Mouse (Mus musculus): ENCODE results near the gene Sncg. TPM values are rescaled to one million over a fixed set of nuclear protein-coding genes. Genes with fewer than 3 reads are reported as not detected.
A peak's percentile ranks its signal among the peaks of the same experiment; 100 is the strongest.
"Not testable (repeated sequence)": the region's sequence is repeated elsewhere in the genome, so short reads cannot be mapped to it uniquely, and the experiment has no call there.

Gene Sncg
- total RNA-seq, 4 experiments from 2014 or later, result 5.4 to 7.2 (median 6.0) TPM

DNA sequence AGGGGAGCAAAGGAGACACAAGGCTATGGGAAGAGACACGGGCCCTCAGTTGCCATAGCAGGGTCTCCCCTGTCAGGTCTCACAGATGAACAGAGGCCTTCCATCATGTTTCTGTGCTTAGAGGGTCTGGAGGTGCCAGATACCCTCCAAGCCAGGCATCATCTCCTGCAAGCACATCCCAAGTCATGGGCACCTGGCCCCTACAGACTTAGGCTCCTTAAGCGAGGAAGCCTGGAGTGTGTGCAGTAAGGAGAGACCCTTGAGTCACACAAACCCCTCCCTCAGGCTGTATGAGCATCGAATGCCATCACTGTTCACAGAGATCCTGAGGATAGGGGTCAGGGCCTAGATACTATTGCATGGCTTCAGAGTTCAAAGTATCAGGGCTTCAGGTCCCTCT, 3.7 kb downstream of the Sncg start:
- DNase-seq (ENCODE audit: low spot score in 2 of 2), result no peak

DNA sequence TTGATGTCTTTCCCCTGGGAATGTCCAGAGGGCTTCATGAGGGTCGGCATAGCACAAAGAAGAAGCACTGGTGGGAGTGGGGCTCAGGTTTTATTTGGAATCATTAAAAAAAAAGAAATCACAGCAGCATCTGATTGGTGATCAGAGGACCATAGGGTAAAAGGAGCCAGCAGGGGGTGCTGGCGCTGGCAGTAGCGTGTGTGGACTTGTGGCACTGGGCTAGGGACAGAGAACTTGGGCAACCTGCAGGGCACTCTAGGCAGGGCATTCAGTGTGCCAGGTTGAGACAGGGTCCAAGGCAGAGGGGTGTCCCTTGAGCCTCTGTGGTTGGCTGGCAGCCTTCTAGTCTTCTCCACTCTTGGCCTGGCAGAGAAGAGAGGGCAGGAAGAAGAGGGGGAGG, 4.4 kb downstream of the Sncg start:
- no peak for DNase-seq (ENCODE audit: low spot score in 2 of 2)

DNA sequence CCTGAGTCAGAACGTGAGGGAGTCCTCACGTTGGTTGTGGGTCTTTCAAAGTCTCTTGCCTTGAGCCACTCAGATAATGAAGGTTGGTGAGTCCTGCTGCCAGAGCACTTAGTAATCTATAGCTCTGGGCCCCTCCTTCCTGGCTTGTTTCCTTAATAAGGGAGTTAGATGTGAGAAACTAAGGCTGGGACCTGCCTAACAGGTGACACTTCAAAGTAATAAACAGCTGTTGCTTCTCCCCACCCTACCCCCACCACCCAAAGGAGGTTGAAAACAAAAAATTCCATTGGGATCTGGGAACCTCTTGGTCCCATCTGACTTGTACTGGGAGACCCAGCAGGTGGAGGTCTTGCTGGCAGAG, 9.5 kb downstream of the Sncg start:
- no peak for DNase-seq (ENCODE audit: low spot score in 2 of 2)

DNA sequence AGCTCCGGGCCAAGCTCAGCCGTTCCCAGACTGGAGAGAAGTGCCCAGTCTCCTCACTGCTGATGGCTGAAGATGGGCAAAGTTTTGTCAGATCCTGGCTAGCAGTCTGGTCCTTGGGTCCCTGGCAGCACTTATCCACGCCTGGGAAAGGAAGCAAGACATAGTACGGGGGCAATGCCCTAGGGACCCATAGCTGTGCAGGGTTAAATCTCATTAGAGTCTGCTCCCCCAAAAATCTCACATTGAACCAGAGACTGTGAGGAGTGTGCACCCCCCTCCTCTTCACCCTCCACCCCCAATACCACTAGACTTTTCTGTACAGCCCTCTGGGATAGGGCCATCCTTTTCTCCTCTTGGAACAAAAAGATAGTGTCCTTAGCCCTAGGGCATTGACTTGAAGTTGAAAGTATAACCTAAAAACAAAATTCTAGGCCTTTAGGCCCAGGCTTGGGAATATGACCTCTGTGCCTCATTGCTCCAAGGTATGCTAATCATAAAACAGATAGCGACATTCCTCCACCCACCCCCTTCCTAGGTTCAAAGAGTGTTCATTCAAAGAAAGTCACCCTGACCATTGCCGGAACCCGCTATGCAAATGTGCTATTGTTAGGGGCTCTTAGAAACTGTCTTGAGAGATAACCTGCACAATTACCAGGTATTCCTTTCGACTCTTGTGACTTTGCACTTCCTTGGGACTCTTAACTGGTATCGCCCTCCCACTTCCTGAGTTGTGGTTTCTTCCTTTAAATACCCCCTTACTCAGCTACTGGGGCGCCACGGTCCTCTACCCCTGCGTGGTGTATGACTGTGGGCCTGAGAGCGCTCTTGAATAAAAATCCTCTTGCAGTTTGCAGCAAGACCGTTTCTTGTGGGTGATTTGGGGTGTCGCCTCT, 10.1 kb downstream of the Sncg start:
- not testable (repeated sequence) for DNase-seq (ENCODE audit: low spot score in 2 of 2)

DNA sequence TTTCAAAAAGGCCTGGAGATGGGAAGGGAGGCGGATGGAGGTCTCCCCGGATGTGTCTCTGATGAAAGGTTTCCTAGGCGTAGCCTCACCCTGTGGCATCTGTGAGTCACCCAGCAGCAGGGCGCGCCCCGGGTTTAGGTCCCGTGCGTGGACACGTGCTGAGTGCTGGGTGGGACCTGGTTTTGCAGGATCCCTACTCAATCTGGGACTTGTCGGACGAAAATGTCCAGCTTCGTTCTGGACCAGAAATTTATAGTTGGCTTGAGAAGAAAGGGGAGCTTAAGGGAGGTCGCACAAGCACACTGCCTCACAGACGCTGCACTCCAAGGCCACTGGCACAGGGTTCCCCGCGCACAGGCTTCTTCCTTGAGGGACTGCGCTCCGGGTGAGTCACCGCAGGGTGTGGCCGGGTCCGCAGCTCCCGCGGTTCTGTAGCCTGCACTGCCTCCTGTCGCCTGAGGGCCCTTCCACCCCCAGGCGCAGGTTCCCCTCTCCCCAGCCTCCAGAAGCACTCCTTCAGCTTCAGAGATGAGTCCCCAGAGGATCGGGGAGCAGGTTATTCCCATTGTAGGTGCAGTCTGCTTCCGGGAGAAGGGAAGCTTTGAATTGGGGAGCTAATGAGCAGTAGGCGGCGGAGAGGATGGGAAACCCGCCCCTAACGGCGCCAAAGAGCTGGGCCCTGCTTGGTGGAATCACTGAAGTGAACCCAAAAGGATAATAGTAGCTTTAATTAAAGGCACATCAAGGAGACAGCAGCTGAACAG, 10.9 kb downstream of the Sncg start:
- peak; percentile 40 to 53 for DNase-seq (ENCODE audit: low spot score in 2 of 2)

DNA sequence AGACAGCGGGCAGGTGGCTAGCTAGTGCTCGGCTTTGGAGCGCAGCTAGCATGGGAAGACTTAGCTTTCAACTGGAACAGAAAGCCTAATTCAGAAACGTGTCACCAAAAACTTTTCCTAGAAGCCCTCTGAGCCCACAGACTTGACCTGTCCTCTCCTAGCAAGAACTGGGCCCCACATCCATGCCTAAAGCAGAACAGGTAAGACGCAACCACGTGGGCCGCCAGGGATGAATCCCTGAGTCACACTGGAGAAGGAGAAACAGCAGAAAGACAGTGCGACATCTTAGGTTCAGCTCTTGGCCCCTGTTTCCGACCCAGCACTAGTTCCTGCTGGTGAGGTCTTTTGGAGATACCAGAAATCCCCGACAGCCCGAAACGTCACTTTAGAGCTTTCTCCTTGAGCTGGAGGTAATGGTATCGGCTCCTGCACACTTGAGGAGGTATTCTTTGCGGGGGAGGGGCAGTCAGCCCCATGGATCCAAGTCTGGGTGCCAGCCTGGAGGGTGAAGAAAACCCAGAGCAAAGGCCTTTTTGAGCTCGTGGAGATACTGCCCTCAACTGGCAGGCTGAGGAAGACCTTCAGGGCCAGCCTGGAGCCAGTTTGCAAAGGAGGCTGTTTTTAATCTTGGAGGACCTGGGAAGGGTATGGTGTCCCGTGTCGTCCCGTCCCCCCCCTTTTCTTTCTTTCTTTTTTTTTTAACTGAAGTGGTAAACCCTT, 11.7 kb downstream of the Sncg start:
- DNase-seq (ENCODE audit: low spot score in 2 of 2), result peak; percentile 35 to 54

DNA sequence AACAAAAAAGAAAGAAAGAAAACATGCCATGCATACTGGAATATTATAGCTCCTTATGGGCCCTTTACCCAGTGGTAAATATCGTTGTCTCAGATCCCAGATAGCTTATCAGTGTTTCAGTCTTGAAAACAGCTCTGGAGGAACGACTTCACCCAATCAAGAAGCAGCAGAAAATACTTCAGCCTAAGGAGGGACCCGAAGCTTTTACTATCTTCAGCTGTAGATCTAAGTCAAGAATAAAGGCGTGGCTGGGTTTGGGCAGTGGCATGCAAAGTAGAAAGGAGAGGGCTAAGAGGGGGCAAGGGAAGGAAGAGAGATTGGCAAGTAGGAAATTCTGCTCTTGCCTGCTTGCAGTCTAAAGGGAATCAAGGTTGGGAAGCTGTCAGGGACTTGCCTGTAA, 12.5 kb downstream of the Sncg start:
- no peak for DNase-seq (ENCODE audit: low spot score in 2 of 2)

DNA sequence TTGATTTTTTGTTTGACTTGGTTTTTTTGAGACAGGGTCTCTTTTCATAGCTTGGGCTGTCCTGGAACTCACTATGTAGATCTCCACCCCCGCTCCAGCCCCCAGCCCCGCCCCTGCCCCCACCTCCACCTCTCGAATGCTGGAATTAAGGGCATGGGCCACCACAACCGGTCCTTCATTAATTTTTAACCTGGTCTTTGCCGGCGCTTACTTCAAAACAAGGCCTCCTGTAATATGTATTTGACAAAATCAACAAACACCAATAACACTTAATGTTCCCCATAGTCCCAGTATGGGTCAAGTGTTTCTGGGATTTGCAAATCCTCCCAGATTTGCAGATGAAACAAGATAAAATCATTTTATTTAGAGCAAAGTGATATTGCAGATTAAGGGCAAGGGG, 14.3 kb downstream of the Sncg start:
- DNase-seq (ENCODE audit: low spot score in 2 of 2), result no peak

DNA sequence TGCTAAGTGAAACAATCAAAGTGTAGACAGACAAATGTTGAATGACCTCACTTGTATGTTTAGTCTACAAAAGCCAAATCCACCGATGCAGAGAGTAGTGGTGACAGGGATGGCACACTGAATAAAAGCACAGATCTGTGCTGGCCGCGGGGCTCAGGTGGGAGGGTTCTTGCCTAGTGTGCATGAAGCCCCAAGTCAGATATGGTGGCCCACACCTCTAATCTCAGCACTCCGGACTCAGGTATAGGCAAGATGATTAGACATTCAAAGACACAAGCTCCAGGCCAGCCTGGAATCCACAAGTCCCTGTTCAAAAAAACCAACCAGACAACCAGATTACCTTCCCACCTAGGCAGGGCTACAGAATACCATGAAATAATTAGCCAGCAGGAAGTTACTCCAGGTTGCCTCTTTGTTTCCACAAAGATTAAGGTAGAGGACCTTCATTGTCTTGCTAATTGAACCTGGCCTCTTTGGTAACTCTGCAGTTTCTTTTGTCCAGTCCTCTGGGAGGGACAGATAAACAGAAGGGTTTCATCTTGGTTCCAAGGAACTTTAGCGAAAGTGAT, 14.8 kb downstream of the Sncg start:
- no peak for DNase-seq (ENCODE audit: low spot score in 2 of 2)

DNA sequence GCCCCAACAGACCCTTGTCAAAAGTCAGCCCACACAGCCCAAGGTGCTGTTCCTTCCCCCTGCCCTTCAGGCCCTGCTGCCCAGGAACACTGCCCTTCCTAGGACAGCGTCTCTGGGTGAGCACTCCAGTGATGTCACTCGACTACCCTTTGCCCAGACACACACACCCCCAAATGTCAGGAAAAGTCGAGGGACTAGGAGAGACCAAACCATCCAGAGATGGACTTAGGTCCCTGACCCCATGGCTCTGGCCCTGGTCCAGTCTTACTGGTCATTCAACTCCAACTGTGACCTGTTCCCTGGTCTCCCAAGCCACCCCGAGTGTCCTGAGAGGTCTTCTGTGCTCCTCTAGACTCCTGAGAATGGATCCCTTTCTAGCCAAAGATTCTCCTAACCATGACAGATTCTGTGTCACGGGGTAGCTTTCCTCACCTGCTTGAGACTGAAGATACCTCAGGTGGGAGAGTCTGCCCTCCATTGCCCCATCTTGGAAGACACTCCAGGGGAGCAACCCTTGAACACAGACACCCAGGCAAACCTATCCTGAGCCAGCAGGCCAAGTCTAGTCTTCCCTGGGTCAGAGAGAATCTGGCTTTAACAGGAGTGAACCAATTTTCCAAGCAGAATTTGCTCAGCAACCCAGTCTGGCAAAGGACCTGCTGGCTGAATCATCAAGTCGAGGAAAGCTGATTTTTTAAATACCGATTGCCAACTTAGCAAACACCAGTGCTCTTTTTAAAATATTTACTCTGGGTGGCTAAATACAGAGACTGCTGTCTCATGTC, 16.7 kb downstream of the Sncg start:
- no peak for DNase-seq (ENCODE audit: low spot score in 2 of 2)

DNA sequence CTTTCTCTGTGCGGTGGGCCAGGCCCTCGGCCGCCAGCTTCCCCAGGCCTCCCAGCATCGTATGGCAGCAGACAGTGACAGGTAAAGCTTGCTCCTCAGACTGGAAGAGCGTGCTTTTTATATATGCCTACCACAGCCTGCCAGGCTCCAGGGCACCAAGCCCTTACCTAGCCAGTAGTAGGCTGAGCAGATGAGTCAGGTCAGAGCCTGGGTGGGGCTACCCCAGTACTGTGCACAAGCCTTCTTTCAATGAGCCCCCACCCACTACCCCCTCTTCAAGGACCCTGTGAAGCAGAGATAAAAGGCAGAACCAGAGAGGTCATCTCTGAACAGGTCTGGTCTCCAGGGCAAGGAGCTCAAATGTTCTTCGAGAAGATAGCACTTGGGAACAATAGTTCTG, 19.3 kb downstream of the Sncg start, which contains the start of gene Fam25c:
Gene Fam25c, minus strand, starts transcription at position 133 of the 400 bp plus-strand sequence.
- DNase-seq (ENCODE audit: low spot score in 2 of 2), result no peak

DNA sequence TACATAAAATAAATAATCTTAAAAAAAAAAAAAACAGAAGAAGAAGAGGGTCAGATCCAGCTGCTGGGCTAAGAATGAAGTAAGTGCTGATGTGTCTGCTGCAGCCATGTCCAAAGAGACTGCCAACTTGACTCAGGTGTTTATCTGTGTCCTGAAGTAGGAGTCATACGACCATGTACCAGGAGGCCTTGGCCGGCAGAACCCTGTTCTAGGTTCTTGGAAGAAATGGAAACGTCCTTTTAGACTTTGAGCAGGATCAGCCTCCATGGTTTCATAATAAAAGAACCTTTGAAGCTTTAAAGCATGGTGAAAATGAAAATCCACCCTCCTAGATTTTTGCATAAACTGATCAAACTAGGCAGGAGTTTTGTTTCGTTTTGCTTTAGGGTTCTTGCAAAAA, 20.1 kb downstream of the Sncg start:
- DNase-seq (ENCODE audit: low spot score in 2 of 2), result no peak

DNA sequence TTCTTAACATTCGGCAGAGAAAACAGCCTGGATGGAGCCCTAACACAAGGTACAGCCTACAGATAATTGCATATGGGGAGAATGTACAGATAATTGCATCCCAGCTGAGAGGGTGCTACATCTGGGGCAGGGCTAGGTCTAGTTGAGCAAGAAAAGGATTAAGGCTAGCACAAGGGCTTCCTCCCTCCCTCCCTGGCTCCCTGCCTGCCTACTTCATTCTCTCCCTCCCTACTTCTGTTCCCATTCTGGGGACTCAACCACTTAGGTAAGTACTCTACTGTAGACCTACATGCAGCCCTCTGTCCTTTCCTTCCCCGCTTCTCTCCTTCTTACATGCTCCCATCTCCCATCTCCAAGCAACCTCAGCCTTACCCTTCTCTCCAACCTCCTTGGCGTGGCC, 21.3 kb downstream of the Sncg start:
- no peak for DNase-seq (ENCODE audit: low spot score in 2 of 2)

DNA sequence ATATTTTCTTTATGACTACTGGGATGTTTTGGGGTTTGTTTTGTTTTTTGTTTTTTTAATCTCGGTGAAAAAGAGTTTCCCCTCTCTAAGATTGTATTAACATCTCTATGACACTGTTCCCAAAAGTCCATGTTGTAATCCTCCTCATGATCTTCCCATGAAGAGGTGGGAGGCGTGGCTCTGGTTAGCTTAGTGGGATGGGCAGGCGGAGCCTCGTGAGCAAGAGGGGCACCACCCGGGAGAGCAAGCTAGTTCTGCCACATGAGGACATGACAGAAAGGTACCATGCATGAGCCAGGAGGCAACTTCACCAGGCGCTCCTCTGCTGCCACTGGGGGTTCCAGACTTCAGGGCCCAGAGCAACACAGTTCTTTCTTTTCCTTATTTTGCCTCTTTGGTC, 22.1 kb downstream of the Sncg start:
- no peak for DNase-seq (ENCODE audit: low spot score in 2 of 2)

DNA sequence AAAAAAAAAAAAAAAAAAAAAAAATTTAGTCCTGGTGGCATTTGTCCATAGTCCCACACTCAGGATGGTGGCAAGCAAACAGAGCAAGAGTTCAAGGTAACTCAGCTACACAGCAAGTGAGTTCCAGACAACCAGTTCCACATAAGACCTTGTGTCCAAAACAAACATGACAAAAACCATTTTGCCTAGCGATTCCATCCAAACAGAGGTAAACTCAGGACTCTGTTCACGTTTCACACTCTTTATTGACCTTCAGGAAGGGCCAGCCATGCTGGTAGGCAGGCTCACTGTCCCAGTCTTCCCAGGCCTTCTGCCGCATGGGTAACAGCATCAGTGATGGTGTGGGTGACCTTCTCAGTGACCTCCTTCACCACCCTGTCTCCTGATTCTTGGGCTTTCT, 22.9 kb downstream of the Sncg start:
- DNase-seq (ENCODE audit: low spot score in 2 of 2), result no peak

DNA sequence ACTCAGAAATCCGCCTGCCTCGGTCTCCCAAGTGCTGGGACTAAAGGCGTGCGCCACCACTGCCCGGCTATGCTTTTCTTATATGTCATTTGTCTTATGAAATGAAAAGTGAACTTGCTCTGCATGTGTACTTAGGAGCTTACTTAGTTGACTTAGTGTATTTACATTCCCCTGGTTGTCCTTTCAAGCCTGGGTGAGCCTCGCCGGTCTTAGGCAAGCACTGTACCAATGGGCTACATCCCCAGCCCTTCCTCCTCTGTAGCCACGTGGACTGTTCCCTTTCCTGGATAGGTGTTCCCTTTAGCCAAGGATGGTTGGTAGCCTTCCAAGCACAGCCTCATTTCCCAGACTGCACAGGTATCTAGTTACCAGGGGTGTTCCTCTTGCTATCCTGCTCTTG, 25.6 kb downstream of the Sncg start:
- no peak for DNase-seq (ENCODE audit: low spot score in 2 of 2)

DNA sequence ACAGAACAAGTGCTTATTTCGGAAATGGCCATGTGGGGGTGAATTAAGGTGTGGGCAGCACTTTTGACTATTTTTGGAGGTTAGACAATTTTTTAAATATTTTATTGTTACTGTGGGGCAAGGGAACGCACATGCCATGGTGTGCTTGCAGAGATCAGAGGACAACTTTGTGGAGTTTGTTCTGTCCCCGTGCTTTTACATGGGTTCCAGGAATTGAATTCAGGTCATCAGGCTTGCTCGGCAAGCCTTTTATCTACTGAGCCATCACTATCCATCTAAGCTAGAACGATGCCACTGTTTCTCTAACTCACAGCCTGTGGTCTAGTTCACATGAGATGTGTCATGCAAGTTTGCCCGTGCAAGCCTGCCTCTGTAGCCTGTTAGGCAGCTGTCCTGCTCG, 26.3 kb downstream of the Sncg start:
- no peak for DNase-seq (ENCODE audit: low spot score in 2 of 2)

DNA sequence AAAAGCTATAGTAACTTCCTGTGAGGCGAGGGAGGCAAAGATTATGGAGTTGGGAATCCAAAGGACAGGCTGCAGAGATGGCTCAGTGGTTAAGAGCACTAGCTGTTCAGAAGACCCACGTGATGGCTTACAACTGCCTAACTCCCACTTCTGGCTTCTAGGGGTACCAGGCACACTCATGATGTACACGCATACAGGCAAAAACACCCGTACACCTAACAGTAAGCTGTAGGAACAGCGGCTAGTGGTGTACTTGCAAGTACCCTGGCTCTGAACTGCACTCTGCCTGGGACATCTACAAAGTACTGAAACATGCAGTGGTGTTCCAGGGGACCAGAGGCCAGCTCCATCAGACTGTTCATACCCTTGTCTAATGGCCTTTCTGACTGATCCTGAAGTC, 27.5 kb downstream of the Sncg start:
- DNase-seq (ENCODE audit: low spot score in 2 of 2), result no peak

DNA sequence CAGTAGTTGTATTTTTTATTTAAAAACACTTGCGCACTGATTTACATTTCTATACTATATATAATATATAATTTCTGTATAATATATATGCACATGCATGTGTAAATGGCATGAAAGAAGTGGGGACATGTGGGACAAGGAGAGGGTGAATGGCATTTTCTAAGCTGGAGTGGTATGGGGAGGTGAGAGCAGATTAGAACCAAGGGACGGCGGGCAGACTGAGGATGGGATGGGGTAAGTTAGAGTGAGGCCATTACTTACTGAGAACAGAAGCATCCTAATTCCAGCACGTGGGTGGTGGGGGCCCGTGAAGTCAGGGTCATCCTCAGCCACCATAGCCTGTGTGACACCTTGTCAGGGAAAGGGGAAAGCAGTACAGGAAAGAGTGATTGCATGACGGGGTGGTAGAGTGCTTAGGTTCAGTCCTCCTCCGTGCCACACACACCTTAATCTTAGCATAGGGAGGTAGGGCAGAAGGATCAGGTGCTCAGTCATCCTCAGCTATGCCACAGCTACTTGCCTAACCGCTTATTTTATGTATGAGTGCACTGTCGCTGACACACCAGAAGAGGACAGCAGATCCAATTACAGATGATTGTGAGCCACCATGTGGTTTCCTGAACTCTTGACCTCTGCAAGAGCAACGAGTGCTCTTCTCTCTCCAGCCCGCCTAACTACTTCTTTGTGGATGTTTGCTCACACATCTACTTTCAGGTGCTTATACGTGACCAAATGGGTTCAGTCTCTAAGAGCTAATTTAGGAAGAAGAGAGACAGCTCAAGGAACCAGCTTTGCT, 28.6 kb downstream of the Sncg start:
- DNase-seq (ENCODE audit: low spot score in 2 of 2), result no peak

DNA sequence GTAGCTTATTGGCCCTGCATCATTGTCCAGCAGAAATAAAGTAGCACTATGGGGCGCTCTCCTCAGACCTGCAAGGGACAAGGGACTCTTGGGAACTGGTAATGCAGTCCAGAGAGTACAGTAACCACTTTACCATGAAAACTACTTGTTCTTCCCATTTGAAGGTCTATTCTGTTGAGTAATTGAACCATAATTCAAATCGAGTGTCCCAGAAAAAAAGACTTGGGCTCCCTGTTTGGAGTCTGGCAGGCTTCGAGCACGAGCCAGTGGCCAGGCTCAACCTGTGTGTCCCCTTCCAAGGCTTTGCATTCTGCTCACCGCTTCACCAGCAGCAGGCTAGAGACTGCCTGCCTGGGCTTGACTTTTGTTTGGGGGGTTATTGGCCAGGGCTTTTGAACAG, 30.2 kb downstream of the Sncg start:
- DNase-seq (ENCODE audit: low spot score in 2 of 2), result no peak

Data from left cerebral cortex, adult 8-10 months (tissue).